Mouse (Mus musculus): ENCODE measurements around the gene Cux2. TPM values are rescaled to one million over a fixed set of nuclear protein-coding genes. Genes with fewer than 3 reads are reported as not detected.

Cux2 gene
- polyA plus RNA-seq, 2 experiments: 3.0 to 6.1 TPM

DNA sequence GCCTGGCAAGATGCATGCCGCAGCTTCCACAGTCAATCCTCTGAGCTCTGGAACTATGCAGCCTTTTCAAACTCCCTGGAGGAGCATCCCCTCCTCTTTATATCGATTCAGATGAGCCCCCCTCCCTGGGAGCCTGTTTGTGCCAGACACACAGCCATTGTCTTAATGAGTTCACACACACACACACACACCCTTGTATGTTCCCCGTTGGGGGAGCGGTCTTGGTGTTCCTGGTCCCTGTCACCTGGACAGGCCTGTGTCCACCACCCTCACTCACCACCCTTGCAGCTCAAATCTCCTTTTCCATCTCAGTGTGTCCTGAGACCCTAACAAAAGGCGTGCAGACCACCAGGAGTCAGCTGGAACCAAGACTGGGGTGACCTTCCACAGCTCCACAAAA is 2.1 kb downstream of the Cux2 start:
- no peak overlapping the region for H3K27ac ChIP-seq (replicated peaks; ENCODE audit: low read depth, low read length)
- DNase-seq (ENCODE audit: low spot score) (no peak), ATAC-seq (ENCODE audit: low FRiP score, low read depth) (no peak)
- H3K4me3 ChIP-seq (replicated peaks; ENCODE audit: low read length): no peak overlapping the region
- 62% methylated on average over 5 of the region's 5 CpGs for WGBS
- H3K4me2 ChIP-seq (replicated peaks; ENCODE audit: low read depth, low read length, severe bottlenecking): no peak overlapping the region
- no peak overlapping the region for H3K9ac ChIP-seq (ENCODE audit: low read depth, low read length, severe bottlenecking)
- H3K27me3 ChIP-seq (ENCODE audit: control insufficient read depth, insufficient read depth, low read length): peaks cover 39% of the 10 kb centered on the region
- TF ChIP-seq POLR2A (IDR thresholded peaks at IDR 0.05; ENCODE audit: borderline replicate concordance, extremely low read depth, insufficient read depth, insufficient read length): no peak
- H3K9me3 ChIP-seq (ENCODE audit: control insufficient read depth, low read length): no peaks in the 10 kb centered on the region
- peaks cover 13% of the 10 kb centered on the region for H3K4me1 ChIP-seq (ENCODE audit: control insufficient read depth, insufficient read depth, low read length)
- no peaks in the 10 kb centered on the region for H3K36me3 ChIP-seq (ENCODE audit: control insufficient read depth, insufficient read depth, low read length)

DNA sequence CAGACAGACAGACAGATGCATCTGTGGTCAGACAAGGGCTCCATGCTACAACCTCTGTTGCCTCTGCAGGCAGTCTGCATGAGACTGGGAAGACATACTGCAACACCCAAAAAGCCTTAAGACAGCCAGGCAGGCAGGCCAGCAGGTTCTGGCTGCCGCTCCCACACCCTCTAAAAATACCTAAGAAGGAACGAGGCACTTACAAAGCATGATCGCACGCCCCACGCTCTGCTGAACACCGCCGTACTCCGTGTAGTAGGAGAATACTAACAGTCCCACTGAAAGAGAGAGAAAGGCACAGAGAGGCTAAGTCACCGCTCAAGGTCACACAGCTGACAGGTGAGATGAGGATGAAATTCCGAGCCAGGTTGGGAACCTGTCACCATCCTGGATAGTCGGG is 6.3 kb downstream of the Cux2 start:
- DNase-seq (ENCODE audit: low spot score) (no peak), ATAC-seq (ENCODE audit: low FRiP score, low read depth) (no peak)
- no peak overlapping the region for H3K9ac ChIP-seq (ENCODE audit: low read depth, low read length, severe bottlenecking)
- no peak overlapping the region for H3K27ac ChIP-seq (replicated peaks; ENCODE audit: low read depth, low read length)
- H3K4me2 ChIP-seq (replicated peaks; ENCODE audit: low read depth, low read length, severe bottlenecking): no peak overlapping the region
- H3K36me3 ChIP-seq (ENCODE audit: control insufficient read depth, insufficient read depth, low read length): no peaks in the 10 kb centered on the region
- no peak overlapping the region for H3K4me3 ChIP-seq (replicated peaks; ENCODE audit: low read length)
- no peaks in the 10 kb centered on the region for H3K9me3 ChIP-seq (ENCODE audit: control insufficient read depth, low read length)
- WGBS: 89% methylated on average over 11 of the region's 11 CpGs
- no peak for TF ChIP-seq POLR2A (IDR thresholded peaks at IDR 0.05; ENCODE audit: borderline replicate concordance, extremely low read depth, insufficient read depth, insufficient read length)
- no peaks in the 10 kb centered on the region for H3K4me1 ChIP-seq (ENCODE audit: control insufficient read depth, insufficient read depth, low read length)
- H3K27me3 ChIP-seq (ENCODE audit: control insufficient read depth, insufficient read depth, low read length): peaks cover 25% of the 10 kb centered on the region

DNA sequence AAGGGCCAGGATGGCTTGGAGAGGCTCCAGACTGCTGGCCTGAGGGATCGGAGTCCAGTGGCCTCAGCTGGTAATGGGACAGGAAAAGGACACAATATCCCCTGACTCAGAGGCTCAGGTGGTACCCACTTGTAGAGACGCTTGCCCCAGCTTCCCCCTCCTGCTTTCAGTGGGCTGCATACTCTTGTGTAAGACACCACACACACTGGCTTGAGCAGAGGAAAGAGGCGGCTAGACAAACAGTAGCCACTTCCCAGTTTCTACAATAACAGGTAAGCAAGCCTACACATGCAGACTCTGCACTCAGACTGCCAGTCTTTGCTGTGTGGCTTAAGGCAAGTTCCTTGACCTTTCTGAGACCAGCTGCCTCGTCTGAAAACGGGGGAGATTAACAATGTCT is 14.6 kb downstream of the Cux2 start:
- Histone ChIP-seq H3K4me2 (replicated peaks; ENCODE audit: low read depth, low read length, severe bottlenecking) (no peak overlapping the region), H3K36me3 (ENCODE audit: control insufficient read depth, insufficient read depth, low read length) (peaks cover 7% of the 10 kb centered on the region; the same call in 1 of the 2 replicates), H3K27me3 (ENCODE audit: control insufficient read depth, insufficient read depth, low read length) (no peaks in the 10 kb centered on the region), H3K4me1 (ENCODE audit: control insufficient read depth, insufficient read depth, low read length) (no peaks in the 10 kb centered on the region), H3K27ac (replicated peaks; ENCODE audit: low read depth, low read length) (no peak overlapping the region), H3K4me3 (replicated peaks; ENCODE audit: low read length) (no peak overlapping the region), H3K9me3 (ENCODE audit: control insufficient read depth, low read length) (peaks cover 10% of the 10 kb centered on the region; the same call in 1 of the 2 replicates), H3K9ac (ENCODE audit: low read depth, low read length, severe bottlenecking) (no peak overlapping the region)
- DNase-seq (ENCODE audit: low spot score) (no peak), ATAC-seq (ENCODE audit: low FRiP score, low read depth) (no peak)
- WGBS: 65% methylated on average over 5 of the region's 5 CpGs
- TF ChIP-seq POLR2A (IDR thresholded peaks at IDR 0.05; ENCODE audit: borderline replicate concordance, extremely low read depth, insufficient read depth, insufficient read length): no peak

DNA sequence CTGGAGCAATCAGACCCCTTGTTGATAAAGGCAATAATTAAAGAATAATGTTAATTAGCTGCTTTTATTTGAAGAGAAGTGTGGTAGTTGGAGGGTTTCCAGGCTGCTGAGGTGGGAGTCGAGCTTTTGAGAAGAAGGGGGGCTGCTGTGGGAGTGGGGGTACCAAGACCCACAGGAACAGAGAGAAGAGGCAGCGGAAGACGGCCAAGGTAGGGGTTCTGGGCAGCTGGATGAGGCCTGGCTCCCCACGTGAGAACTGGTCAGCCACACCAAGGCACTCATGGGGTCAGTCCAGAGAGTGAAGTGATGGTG is 16.8 kb downstream of the Cux2 start:
- DNase-seq (ENCODE audit: low spot score): no peak
- no peak for ATAC-seq (ENCODE audit: low FRiP score, low read depth)
- Histone ChIP-seq H3K36me3 (ENCODE audit: control insufficient read depth, insufficient read depth, low read length) (peaks cover 7% of the 10 kb centered on the region; the same call in 1 of the 2 replicates), H3K27me3 (ENCODE audit: control insufficient read depth, insufficient read depth, low read length) (no peaks in the 10 kb centered on the region), H3K4me2 (replicated peaks; ENCODE audit: low read depth, low read length, severe bottlenecking) (no peak overlapping the region), H3K27ac (replicated peaks; ENCODE audit: low read depth, low read length) (no peak overlapping the region), H3K4me3 (replicated peaks; ENCODE audit: low read length) (no peak overlapping the region), H3K9ac (ENCODE audit: low read depth, low read length, severe bottlenecking) (no peak overlapping the region), H3K4me1 (ENCODE audit: control insufficient read depth, insufficient read depth, low read length) (no peaks in the 10 kb centered on the region), H3K9me3 (ENCODE audit: control insufficient read depth, low read length) (peaks cover 10% of the 10 kb centered on the region; the same call in 1 of the 2 replicates)
- WGBS: 34% methylated on average over 4 of the region's 4 CpGs
- TF ChIP-seq POLR2A (IDR thresholded peaks at IDR 0.05; ENCODE audit: borderline replicate concordance, extremely low read depth, insufficient read depth, insufficient read length): no peak

DNA sequence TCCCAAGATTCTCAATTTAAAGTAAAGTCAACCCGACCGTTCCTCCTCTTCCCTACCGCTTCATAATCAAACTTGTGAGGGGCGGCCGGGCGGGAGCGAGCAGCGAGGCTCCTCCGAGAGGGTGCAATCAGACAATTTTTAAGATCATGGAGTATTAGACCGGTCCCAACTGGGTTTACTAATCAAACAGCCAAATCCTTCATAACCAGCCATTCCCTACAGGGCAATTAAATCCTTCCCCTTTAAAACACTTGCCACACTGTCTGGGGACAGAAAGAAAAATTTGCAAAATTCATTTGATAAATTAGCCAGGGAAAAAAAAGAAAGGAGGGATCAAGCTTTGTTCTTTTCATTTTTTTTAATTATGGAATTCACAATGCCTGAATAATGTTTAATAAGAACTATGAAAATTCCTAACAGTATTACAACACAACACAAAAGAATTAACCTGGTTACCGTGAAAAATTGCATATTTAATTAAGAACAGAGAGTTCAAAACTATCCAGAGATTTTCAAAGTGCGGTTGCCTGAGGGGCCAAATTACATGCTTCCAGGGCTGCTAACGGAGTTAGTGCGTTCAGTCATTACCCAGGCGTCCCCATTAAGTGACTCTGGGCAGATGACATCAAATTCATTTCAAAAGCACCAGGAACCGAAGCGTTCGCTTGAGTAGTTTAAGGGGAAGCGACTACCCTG is 17.3 kb downstream of the Cux2 start:
- TF ChIP-seq POLR2A (IDR thresholded peaks at IDR 0.05; ENCODE audit: borderline replicate concordance, extremely low read depth, insufficient read depth, insufficient read length): no peak
- no peak overlapping the region for H3K4me2 ChIP-seq (replicated peaks; ENCODE audit: low read depth, low read length, severe bottlenecking)
- H3K36me3 ChIP-seq (ENCODE audit: control insufficient read depth, insufficient read depth, low read length): peaks cover 7% of the 10 kb centered on the region; the same call in 1 of the 2 replicates
- ATAC-seq (ENCODE audit: low FRiP score, low read depth) (no peak), DNase-seq (ENCODE audit: low spot score) (no peak)
- H3K27me3 ChIP-seq (ENCODE audit: control insufficient read depth, insufficient read depth, low read length): no peaks in the 10 kb centered on the region
- H3K9ac ChIP-seq (ENCODE audit: low read depth, low read length, severe bottlenecking): no peak overlapping the region
- 26% methylated on average over 19 of the region's 19 CpGs for WGBS
- peaks cover 10% of the 10 kb centered on the region; the same call in 1 of the 2 replicates for H3K9me3 ChIP-seq (ENCODE audit: control insufficient read depth, low read length)
- H3K4me3 ChIP-seq (replicated peaks; ENCODE audit: low read length): no peak overlapping the region
- H3K27ac ChIP-seq (replicated peaks; ENCODE audit: low read depth, low read length): no peak overlapping the region
- no peaks in the 10 kb centered on the region for H3K4me1 ChIP-seq (ENCODE audit: control insufficient read depth, insufficient read depth, low read length)
